Mouse (Mus musculus) forelimb bud, embryonic 11.5 days (tissue): ENCODE results near the gene Emsy.

Experiments used
- DNase-seq: peaks from one replicate; pipeline ENCODE4 v3.0.0-alpha.2; 2012; ENCODE audit warnings: low read depth, low spot score

The Emsy gene

DNA sequence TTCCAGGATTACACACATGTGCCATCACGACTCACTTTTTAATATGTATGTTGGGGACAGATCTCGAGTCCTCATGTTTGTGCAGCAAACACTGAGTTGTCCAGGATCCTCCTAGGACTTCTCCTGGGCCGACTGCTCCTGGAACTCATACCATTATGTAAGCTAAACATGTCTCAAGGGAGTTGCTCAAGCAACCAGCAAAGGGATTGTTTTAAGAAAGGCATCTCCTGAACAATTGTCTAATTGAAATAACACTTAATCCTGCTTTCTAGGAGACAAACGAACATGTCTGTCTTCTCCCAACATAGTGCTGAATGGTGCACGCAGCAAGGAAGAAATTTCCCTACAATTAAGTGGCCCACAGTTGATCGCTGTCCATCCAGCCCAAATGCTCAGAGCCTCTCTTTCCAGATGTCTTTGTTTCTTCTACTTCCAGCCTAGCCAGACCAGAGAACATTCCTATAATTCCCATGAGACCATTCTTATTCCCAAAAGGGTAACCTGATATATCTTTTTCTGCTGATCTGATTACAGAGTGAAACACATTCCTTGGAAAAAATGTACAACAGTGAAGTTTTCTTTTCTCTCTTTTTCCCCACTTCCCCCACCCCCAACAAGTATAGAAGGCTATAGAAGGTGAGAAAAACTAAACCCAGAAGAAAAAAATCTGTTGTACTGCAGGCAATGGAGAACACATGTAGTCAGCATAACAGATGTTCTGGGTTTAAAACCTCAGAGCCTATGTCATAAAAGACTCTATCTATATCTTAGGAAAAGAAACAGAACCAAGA lies 11.6 kb upstream of the Emsy start:
- peak; percentile 85 for DNase-seq

DNA sequence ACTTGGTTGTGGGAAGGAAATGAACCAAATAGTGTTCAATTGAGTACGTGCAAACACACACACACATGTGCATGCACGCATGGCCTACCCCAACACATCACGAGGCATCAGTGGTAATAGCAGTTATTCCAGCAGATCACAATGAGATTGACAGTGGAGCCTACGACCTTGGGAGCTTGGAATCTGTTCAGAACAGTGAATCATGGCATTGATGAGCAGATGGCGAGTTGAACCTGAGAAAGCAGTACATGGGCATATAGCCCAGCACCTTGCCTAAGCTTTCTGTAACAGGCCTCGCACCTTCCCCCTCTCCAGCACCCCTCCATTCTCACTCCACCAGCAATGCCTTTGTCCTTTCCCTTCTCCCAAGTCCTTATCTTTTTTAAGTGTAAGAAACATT lies 9.1 kb upstream of the Emsy start:
- DNase-seq = no peak

DNA sequence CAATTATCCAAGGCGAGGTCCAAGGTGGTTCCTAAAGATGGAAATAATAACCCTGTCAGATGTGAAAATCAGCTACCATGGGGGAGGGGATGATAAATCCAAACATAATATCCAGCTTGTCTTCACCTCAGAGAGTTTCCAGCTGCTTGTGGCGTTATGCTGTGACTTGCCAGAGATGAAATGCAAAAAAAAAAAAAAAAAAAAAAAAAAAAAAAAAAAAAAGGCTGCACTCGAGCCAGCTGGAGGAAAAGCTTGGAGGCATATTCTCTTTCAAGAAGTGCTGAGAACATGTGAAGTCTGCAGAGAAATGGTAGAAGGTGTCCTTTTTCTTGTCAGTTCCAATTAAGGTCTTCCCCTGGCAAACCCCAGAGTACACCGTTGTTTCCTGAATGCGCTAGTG lies 8.6 kb upstream of the Emsy start:
- DNase-seq = peak; percentile 45

DNA sequence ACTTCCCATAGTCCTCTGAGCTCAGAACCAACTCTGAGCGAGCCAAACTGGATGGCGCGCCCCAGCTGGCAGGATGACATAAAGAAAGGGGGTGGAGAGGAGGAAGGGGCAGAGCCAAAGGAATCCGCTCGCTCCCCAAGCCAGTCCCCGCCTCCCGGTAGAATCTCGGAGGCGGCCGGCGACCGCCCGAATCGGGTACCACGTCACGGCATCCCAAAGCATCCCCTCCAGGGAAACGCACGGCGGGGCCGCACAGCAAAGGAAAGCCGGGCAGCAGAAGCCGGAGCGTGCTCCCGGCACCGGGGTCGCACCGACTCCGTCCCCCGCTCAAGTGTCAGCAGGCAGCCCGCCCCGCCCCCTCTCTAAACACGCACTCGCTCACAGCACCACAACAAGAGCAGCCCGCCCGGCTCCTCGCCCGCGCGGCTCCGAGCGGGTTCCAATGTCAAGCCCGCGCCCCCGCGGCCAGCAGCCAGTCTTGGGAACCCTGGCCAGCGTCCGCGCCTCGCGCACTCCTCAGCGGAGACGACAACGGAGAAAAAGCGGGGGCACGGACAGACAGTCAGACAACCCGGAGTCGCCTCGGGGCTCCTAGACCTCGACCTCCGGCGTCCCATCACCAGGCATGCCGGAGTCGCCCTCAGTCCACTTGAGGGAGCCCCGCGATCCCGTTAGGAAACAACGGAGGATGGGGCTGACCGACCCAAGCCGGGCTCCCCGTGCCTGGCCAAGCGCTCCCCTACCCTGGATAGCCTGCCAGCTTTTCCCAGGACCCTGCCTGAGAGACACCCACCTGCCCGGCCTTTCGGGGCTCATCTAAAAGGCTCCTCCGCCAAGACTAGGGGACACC lies 677 bp downstream of the Emsy start:
- DNase-seq = peak; percentile 74

DNA sequence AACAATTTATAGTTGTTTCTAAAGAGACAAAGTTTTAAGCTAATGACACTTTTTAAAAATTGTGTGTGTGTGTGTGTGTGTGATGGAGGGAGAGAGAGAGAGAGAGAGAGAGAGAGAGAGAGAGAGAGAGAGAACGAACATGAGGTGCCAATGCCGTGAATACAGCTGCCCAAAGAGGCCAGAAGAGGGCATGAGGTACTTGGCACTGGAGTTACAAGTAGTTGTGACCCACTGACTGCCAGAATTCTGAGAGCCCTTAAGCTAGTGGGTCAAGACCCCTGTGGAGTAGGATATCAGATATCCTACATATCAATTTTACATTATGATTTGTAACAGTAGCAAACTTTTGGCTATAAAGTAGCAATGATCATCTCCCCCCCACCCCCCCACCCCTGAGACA lies 4.9 kb downstream of the Emsy start:
- DNase-seq = no peak

DNA sequence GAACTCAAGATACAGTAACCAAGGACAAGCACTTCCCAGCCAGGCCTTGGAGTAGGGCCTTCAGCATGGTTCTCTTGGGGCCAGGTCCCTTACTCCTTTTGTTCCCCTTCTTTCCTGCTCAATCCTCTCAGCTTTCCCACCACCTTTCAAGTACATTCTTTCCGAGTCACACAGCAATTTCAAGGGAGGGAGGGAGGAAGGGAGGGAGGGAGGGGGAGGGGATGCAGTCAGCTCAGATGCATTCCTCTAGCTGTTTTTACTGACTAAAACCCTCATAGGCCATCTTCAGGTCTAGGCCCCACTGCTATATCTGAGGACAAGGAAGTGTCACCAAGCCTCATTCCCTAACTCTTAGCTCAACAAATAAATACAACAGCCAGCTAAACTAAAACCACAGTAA lies 12.3 kb downstream of the Emsy start:
- DNase-seq = no peak

DNA sequence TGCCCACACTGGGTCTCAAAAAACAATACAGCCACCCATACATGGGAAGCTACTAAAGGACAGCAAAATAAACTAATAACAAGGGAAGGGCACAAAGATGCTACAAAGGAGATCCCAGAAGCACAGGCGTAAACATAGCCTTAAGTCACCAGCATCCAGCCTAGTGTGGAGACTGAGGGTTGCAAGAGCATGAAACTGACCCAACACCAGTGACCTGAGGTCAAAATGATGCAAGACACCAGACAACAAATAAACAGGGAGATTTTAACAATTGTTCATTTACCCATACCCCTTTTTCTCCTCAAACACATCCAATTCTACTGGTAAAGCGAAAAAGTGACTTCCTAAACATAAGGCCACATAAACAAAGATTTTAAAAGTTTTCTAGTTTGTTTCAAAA lies 20.0 kb downstream of the Emsy start:
- no peak for DNase-seq

DNA sequence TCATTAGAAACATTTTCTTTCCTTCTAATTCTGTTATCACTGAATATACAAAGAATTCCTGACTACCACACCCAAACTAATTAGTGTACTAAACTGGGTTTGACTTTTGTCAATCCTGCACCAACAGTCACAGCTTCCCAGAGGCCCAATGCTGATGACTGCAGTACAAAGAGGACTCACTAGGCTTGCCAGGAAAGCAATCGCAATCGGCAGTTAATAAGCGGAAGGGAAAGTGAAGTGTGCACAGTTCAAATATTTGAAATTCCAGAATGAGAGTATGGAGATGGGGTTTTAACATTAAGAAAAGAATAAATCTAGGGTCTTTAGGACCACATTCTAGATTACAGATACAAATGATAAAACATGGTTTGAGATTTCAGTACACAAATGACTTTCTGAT lies 23.6 kb downstream of the Emsy start:
- no peak for DNase-seq

DNA sequence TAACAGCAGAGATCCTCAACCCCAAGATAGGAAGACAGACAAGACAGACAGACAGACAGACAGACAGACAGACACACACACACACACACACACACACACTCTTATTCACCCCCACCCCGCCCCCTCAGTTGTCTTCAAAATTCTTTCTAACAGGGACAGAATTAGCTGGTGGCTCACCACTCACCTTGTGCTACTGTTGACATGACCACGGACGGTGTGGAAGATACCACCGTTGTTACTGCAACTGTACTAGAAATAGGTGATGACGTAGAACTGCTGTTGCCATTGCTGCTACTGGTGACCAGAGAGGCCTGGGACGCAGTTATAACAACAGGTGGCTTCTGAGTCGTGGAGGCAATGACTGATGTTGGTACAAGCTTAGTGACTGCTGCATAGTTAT lies 26.6 kb downstream of the Emsy start:
- DNase-seq = no peak

DNA sequence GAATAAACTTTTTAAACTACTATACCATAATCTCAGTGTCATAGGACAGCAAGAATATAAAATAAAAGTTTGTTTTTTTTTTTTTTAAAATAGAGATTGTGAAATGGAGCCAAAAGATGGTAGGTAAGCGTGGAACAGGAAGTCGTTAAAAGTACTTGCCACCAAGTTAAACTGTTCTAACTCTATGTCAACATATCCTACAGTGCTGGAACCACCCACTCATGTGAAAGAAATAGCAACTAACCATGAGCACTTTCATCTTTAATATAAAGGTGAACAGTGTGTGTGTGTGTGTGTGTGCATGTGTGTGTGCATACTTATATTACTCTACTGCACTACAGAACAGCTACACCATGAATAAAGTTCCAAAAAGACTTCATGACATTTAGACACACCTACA lies 38.8 kb downstream of the Emsy start:
- DNase-seq = no peak

DNA sequence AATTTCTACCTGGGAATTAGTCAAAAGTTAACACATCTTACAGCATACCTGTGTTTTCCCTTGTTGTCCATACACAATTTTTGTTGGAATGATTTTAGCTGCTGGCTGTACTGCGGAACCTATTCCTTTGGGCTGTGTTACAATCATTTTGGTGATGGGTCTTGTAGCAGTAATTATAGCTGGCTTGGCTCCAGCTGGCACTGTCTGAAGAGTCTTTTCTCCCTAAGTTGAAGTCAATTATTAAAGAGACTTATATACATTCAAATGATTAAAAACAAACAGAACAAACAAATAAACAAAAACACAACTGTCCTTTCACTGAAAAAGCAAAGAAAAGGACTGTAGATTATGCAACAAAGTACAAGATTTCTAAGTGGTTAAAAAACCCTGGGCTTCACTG lies 43.6 kb downstream of the Emsy start:
- no peak for DNase-seq

DNA sequence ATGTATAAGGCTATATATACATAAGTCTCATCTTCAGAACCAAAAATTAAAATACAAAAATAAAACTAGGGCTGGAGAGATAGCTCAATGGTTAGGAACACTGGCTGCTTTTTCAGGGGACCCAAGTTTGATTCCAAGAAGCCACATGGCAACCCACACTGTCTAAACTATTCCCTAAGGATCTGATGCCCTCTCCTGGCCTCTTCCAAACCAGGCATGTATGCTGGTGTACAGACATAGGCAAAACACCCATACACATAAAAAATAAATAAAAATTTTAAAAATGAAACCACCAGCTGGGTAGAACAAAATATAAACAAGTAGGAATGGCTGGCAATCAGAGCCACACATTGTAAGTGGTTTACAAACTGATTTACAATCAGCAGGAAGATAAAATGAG lies 48.1 kb downstream of the Emsy start:
- DNase-seq = no peak

DNA sequence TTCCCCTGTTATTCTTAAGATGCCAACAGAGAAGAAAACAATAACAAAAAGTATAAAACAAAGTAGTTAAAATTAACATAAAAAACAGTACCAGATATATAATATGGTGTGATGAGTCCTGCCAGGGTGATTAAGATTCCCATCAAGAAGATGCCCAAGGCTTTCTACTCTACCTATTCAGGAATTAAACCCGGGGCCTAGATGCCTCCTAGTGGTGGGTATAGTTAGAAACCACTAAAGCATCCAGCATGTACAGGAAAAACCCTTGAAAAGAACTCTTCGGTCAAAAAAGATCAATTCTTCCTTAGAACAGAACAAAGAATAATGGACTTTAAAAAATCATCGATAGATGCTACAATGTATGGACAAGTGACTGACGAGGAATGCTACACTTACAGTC lies 49.4 kb downstream of the Emsy start:
- DNase-seq = no peak

DNA sequence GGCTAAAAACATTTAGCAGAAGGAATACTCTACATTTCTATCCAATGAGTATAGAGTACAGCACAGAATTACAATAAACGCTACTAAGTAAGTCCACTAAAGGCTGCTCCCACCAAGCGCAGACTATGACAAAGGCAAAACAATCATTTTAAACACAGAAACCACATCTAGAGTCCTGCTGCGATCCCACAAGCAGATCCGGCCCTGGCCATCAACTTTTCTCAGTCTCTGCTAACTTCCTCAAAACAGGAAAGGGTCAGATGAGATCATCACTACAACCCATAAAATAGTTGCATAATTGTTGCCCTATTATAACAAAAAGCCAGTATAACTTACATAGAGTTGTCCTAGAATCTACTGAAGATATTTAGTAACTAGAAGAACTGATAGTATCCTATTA lies 54.9 kb downstream of the Emsy start:
- DNase-seq = no peak

DNA sequence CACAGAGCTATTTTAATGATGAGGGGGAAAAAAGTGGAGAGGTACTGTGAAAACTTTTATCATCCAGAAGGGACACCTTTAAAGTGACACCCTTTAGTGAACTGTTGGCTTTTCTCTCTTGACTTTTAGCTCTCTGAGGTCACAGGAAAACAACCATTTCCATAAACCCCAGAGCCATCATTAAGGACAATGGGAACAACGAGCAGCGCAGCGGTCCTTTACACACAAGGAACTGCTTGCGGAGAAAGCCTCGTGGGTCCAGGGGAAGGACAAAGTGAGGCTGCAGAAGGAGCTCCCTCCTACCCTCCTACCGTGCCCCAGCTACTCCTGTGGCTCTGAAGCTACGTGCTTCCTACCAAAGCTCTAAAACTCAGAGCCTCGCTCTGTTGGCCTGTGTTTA lies 59.2 kb downstream of the Emsy start:
- DNase-seq = no peak

DNA sequence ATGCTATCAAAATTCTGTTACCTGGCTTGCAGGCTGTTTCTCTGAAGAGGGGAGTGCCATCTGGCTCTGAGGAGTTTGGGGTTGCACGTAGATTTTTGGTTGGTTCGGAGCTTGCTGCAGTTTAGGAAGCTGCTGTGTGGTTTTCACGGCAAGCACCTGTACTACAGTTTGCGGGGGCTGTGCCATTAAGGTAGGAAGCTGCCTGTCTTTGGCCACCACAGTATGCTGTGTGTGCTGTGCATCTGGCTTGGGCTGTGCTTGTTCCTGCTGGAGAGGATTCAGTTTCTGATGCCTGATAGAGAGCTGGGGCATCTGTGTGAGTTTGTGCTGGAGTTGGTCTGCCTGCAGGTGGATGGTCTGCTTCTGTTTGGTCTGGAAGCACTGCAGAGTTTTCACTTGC lies 61.9 kb downstream of the Emsy start:
- DNase-seq = no peak

DNA sequence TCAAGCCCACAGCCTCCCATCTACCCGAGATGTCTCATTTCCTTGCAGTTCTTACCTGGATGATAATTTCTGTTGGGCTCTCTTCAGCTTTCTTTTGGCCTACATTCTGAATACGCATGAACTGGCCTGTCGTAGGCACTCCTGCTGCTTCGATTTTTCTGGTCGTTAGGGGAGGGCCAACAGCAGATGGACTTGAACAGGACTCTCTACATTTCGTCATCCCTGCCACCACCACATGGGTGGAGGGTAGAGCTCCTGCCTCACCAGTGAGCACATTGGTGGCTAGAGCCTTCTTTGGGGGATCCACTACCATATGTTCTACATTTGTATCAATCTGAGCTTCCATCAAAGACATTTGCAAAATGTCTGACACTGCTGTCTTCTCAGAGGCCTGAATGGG lies 63.3 kb downstream of the Emsy start:
- no peak for DNase-seq

DNA sequence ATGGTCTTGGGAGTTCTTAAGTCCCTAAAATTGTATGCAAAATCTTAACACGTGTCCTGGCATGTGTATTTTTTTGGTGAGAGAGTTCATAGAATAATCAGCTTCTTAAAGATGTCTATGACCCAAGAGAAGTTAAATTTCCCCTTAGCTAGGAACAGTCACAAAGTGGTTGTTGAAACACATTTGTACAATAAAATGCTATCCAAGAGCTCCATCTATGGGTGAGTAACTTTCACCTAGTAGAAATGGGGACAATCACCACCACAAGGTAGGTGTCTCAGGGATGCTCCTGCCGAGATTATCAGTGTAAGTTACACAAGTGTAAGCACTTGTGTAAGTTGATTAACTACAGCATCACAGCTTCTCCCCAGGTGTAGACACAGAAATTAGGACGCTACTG lies 67.6 kb downstream of the Emsy start:
- DNase-seq = no peak

DNA sequence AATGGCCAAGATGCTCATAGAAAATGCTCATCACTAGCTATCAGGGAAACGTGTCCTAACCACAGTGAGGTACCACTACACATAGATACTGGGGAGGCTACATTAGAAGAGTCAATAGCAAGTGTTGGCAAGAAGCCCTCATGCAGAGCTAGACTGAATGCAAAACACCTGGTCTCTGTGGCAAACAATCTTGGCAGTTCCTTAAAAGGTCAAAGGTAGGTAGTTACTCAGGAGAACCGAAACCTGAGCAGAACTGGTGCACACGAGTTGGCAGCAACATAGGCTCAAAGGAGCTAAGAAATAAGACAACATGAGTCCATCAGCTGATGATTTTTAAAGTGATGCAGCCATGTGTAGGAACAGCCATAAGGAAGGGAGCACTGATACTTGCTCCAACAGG lies 70.3 kb downstream of the Emsy start:
- no peak for DNase-seq

DNA sequence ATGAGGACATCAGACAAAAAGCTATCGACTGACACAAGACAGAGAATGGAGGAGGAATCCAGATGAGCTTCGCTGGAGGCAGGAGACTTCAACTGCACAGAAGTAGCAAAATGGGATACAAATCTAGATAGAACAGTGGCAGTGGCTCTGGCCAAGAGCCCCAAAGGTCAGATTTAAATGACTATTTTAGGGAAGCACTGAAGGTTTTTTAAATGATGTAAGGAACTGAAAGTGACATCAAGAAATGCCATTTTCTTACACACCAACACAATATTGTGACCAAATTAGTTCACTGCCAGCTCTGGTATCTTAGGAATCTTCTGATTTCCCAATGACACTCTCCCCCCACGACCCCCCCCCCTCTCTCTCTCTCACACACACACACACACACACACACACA lies 72.0 kb downstream of the Emsy start:
- DNase-seq = no peak

DNA sequence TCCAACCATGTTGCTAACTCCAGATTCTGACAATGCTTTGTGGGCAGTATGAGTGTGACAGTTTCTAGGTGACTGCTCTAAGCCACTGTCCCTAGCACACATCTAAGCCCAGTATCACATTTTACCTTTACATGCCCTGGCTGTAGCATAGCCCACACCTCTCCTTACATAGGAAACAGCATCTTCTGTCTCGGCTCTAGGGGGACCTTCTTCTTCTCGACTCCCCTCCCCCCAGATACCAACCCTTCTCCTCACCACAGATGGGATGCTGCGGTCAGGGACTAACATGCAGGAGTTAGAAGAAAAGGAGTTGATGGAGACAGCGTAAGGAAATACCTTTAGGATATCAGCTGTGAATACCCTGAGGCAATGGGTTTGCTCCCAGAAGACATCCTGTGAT lies 75.3 kb downstream of the Emsy start:
- DNase-seq = no peak

DNA sequence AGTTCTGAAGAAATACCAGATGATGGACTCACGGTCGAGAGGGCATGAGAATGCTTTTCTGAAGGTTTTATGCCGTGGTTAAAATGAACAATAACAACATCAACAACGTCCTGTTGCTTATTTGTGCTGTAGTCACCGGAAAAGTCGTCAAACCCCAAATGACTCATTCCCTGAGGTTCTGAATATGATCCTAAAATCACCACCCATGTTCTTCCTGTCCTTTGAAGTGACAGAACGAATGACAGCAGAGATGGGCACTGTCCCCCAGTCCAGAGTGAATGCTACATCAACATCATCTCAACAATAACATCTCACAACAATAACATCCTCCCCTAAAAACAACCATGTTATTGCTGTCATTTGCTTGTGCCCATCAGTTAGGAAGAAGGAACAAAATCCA lies 76.1 kb downstream of the Emsy start:
- DNase-seq = no peak

DNA sequence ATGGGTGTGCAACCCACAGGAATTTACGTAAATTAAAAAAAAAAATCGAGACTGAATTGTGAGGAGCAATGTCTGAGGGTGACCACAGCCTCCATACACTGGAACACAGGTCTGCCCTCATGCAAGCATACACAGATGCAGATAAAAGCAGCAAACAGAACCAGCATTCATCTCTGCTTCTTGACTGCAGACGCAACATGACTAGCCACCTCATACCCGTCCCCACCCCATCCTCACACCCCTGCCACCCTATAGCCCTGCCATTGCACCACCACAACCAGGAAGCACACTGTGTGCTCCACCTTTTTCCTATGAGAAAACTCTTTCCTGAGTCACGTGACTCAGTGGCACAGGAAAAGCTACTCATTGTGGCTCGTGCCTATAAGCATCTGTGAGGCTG lies 76.9 kb downstream of the Emsy start:
- no peak for DNase-seq
